Mouse (Mus musculus): Measurements from ENCODE around the gene 4930539E08Rik. TPM values are rescaled to one million over a fixed set of nuclear protein-coding genes. Genes with fewer than 3 reads are reported as not detected.

The 4930539E08Rik gene
- polyA plus RNA-seq, 1 experiment from 2014 or later, result 0.62 TPM

GRCm38 (mm10) chr17:28947011-28947939 is 32.2 kb upstream of the 4930539E08Rik start:
- no peak overlapping the region for H3K9ac ChIP-seq (ENCODE audit: low read depth, low read length)
- H3K9me3 ChIP-seq (ENCODE audit: control insufficient read depth, low read length), result peaks cover 4% of the 10 kb centered on the region; the same call in 1 of the 2 replicates
- WGBS, result 90% methylated on average over 19 of the region's 19 CpGs
- H3K4me2 ChIP-seq (replicated peaks; ENCODE audit: low read depth, low read length), result no peak overlapping the region
- no peak overlapping the region for H3K27ac ChIP-seq (ENCODE audit: low read depth, low read length)
- no peaks in the 10 kb centered on the region for H3K27me3 ChIP-seq (ENCODE audit: control insufficient read depth, insufficient read depth, low read length)
- no peak for ATAC-seq (ENCODE audit: low FRiP score, low TSS enrichment)
- H3K36me3 ChIP-seq (ENCODE audit: control insufficient read depth, insufficient read depth, low read length), result no peaks in the 10 kb centered on the region
- peaks cover 4% of the 10 kb centered on the region for H3K4me1 ChIP-seq (ENCODE audit: control insufficient read depth, insufficient read depth, low read length)
- no peak overlapping the region for H3K4me3 ChIP-seq (ENCODE audit: low read length)

GRCm38 (mm10) chr17:28944481-28944880 is 29.4 kb upstream of the 4930539E08Rik start:
- no peaks in the 10 kb centered on the region for H3K4me1 ChIP-seq (ENCODE audit: control insufficient read depth, insufficient read depth, low read length)
- H3K9ac ChIP-seq (ENCODE audit: low read depth, low read length), result no peak overlapping the region
- ATAC-seq (ENCODE audit: low FRiP score, low TSS enrichment), result no peak
- WGBS, result 93% methylated on average over 7 of the region's 7 CpGs
- H3K36me3 ChIP-seq (ENCODE audit: control insufficient read depth, insufficient read depth, low read length), result no peaks in the 10 kb centered on the region
- no peaks in the 10 kb centered on the region for H3K27me3 ChIP-seq (ENCODE audit: control insufficient read depth, insufficient read depth, low read length)
- peaks cover 4% of the 10 kb centered on the region; the same call in 1 of the 2 replicates for H3K9me3 ChIP-seq (ENCODE audit: control insufficient read depth, low read length)
- H3K27ac ChIP-seq (ENCODE audit: low read depth, low read length), result no peak overlapping the region
- H3K4me2 ChIP-seq (replicated peaks; ENCODE audit: low read depth, low read length), result no peak overlapping the region
- H3K4me3 ChIP-seq (ENCODE audit: low read length), result no peak overlapping the region

- Histone ChIP-seq H3K27ac (ENCODE audit: low read depth, low read length) (no peak within 1 kb of the TSS), H3K4me3 (ENCODE audit: low read length) (no peak within 1 kb of the TSS), H3K9me3 (ENCODE audit: control insufficient read depth, low read length) (peaks cover 4% of the 10 kb centered on the region; the same call in 1 of the 2 replicates), H3K9ac (ENCODE audit: low read depth, low read length) (no peak within 1 kb of the TSS), H3K36me3 (ENCODE audit: control insufficient read depth, insufficient read depth, low read length) (no peaks in the 10 kb centered on the region), H3K4me2 (replicated peaks; ENCODE audit: low read depth, low read length) (no peak within 1 kb of the TSS), H3K4me1 (ENCODE audit: control insufficient read depth, insufficient read depth, low read length) (no peaks in the 10 kb centered on the region), H3K27me3 (ENCODE audit: control insufficient read depth, insufficient read depth, low read length) (no peaks in the 10 kb centered on the region)
- no peak for ATAC-seq (ENCODE audit: low FRiP score, low TSS enrichment)
- 94% methylated on average over 7 of the region's 7 CpGs for WGBS
Measured at GRCm38 (mm10) chr17:28943740-28944139, 28.6 kb upstream of the 4930539E08Rik start, which contains the start of gene Pxt1. Gene Pxt1, minus strand, starts transcription at chr17:28943840.

- no peak for ATAC-seq (ENCODE audit: low FRiP score, low TSS enrichment)
- Histone ChIP-seq H3K27me3 (ENCODE audit: control insufficient read depth, insufficient read depth, low read length) (no peaks in the 10 kb centered on the region), H3K4me2 (replicated peaks; ENCODE audit: low read depth, low read length) (no peak overlapping the region), H3K9ac (ENCODE audit: low read depth, low read length) (no peak overlapping the region), H3K36me3 (ENCODE audit: control insufficient read depth, insufficient read depth, low read length) (no peaks in the 10 kb centered on the region), H3K4me3 (ENCODE audit: low read length) (no peak overlapping the region), H3K9me3 (ENCODE audit: control insufficient read depth, low read length) (no peaks in the 10 kb centered on the region), H3K4me1 (ENCODE audit: control insufficient read depth, insufficient read depth, low read length) (no peaks in the 10 kb centered on the region), H3K27ac (ENCODE audit: low read depth, low read length) (no peak overlapping the region)
- 77% methylated on average over 10 of the region's 11 CpGs for WGBS
Measured at GRCm38 (mm10) chr17:28942101-28942500, 27.0 kb upstream of the 4930539E08Rik start.

GRCm38 (mm10) chr17:28940776-28941555 is 25.8 kb upstream of the 4930539E08Rik start:
- Histone ChIP-seq H3K27me3 (ENCODE audit: control insufficient read depth, insufficient read depth, low read length) (no peaks in the 10 kb centered on the region), H3K9ac (ENCODE audit: low read depth, low read length) (no peak overlapping the region), H3K27ac (ENCODE audit: low read depth, low read length) (no peak overlapping the region), H3K4me2 (replicated peaks; ENCODE audit: low read depth, low read length) (no peak overlapping the region), H3K4me1 (ENCODE audit: control insufficient read depth, insufficient read depth, low read length) (no peaks in the 10 kb centered on the region), H3K4me3 (ENCODE audit: low read length) (no peak overlapping the region), H3K9me3 (ENCODE audit: control insufficient read depth, low read length) (no peaks in the 10 kb centered on the region), H3K36me3 (ENCODE audit: control insufficient read depth, insufficient read depth, low read length) (no peaks in the 10 kb centered on the region)
- 92% methylated on average over 25 of the region's 25 CpGs for WGBS
- no peak for ATAC-seq (ENCODE audit: low FRiP score, low TSS enrichment)

GRCm38 (mm10) chr17:28936622-28937345 is 21.7 kb upstream of the 4930539E08Rik start:
- Histone ChIP-seq H3K27ac (ENCODE audit: low read depth, low read length) (no peak overlapping the region), H3K9me3 (ENCODE audit: control insufficient read depth, low read length) (no peaks in the 10 kb centered on the region), H3K4me2 (replicated peaks; ENCODE audit: low read depth, low read length) (no peak overlapping the region), H3K9ac (ENCODE audit: low read depth, low read length) (no peak overlapping the region), H3K27me3 (ENCODE audit: control insufficient read depth, insufficient read depth, low read length) (no peaks in the 10 kb centered on the region), H3K36me3 (ENCODE audit: control insufficient read depth, insufficient read depth, low read length) (no peaks in the 10 kb centered on the region), H3K4me3 (ENCODE audit: low read length) (no peak overlapping the region), H3K4me1 (ENCODE audit: control insufficient read depth, insufficient read depth, low read length) (no peaks in the 10 kb centered on the region)
- no peak for ATAC-seq (ENCODE audit: low FRiP score, low TSS enrichment)
- WGBS, result 85% methylated on average over 10 of the region's 10 CpGs

- no peaks in the 10 kb centered on the region for H3K36me3 ChIP-seq (ENCODE audit: control insufficient read depth, insufficient read depth, low read length)
- H3K27me3 ChIP-seq (ENCODE audit: control insufficient read depth, insufficient read depth, low read length), result no peaks in the 10 kb centered on the region
- H3K4me2 ChIP-seq (replicated peaks; ENCODE audit: low read depth, low read length), result no peak overlapping the region
- no peak overlapping the region for H3K9ac ChIP-seq (ENCODE audit: low read depth, low read length)
- H3K27ac ChIP-seq (ENCODE audit: low read depth, low read length), result no peak overlapping the region
- no peak overlapping the region for H3K4me3 ChIP-seq (ENCODE audit: low read length)
- ATAC-seq (ENCODE audit: low FRiP score, low TSS enrichment), result no peak
- peaks cover 4% of the 10 kb centered on the region; the same call in 1 of the 2 replicates for H3K4me1 ChIP-seq (ENCODE audit: control insufficient read depth, insufficient read depth, low read length)
- WGBS, result 89% methylated on average over 7 of the region's 7 CpGs
- no peaks in the 10 kb centered on the region for H3K9me3 ChIP-seq (ENCODE audit: control insufficient read depth, low read length)
Measured at GRCm38 (mm10) chr17:28936133-28936532, 21.0 kb upstream of the 4930539E08Rik start.

GRCm38 (mm10) chr17:28934120-28934916 is 19.2 kb upstream of the 4930539E08Rik start:
- no peak overlapping the region for H3K9ac ChIP-seq (ENCODE audit: low read depth, low read length)
- ATAC-seq (ENCODE audit: low FRiP score, low TSS enrichment), result no peak
- 68% methylated on average over 19 of the region's 19 CpGs for WGBS

More at GRCm38 (mm10) chr17:28934120-28934916, 19.2 kb upstream of the 4930539E08Rik start:
- no peak overlapping the region for H3K4me2 ChIP-seq (replicated peaks; ENCODE audit: low read depth, low read length)
- no peak overlapping the region for H3K4me3 ChIP-seq (ENCODE audit: low read length)
- no peaks in the 10 kb centered on the region for H3K36me3 ChIP-seq (ENCODE audit: control insufficient read depth, insufficient read depth, low read length)
- no peaks in the 10 kb centered on the region for H3K27me3 ChIP-seq (ENCODE audit: control insufficient read depth, insufficient read depth, low read length)
- peaks cover 18% of the 10 kb centered on the region for H3K4me1 ChIP-seq (ENCODE audit: control insufficient read depth, insufficient read depth, low read length)
- H3K27ac ChIP-seq (ENCODE audit: low read depth, low read length), result no peak overlapping the region
- H3K9me3 ChIP-seq (ENCODE audit: control insufficient read depth, low read length), result no peaks in the 10 kb centered on the region

Data from kidney, embryonic 14.5 days (tissue).